Mouse (Mus musculus): ENCODE measurements around the gene Dzip1. TPM values are rescaled to one million over a fixed set of nuclear protein-coding genes. Genes with fewer than 3 reads are reported as not detected.

Dzip1 gene
- polyA plus RNA-seq, 2 experiments, result 1.4 to 1.5 TPM

DNA sequence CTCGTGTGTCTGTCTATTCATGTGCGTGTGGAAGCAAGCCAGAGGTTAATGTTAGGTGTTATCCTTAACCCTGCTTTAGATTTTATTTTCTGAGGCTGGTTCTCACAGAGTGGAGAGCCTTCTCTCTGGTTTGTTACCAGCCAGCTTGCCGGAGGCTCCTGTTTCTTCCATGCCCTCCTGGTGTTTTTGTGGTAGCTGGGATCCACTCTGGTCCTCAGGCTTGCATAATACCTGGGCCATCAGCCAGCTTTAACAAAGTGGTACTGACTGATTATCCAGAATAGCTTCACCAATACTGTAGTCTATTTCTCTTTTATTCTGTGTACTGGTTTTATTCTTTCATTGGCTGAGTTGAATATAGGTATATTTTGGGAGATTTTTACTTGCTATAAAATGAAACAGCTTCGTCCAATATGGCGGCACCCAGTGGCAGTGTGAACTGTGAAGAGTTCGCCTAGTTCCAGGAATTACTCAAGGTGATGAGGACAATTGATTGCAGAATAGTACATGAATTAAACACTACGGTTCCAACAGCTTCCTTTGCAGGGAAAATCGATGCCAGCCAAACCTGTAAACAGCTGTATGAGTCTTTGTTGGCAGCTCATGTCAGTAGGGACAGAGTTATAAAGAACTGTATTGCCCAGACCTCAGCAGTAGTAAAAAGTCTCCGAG is 26.8 kb upstream of the Dzip1 start:
- peaks cover 0 to 2% of the 10 kb centered on the region in 2 experiments; a peak in 2 of 4 replicates for H3K4me1 ChIP-seq (replicated peaks; ENCODE audit: control insufficient read depth in 2 of 2, insufficient read depth in 2 of 2, low read length in 1 of 2)
- no peak overlapping the region for H3K9ac ChIP-seq (replicated peaks)
- TF ChIP-seq CTCF (IDR thresholded peaks at IDR 0.05; ENCODE audit: low read depth) (no peak), EP300 (IDR thresholded peaks at IDR 0.05; ENCODE audit: low read depth) (no peak)
- H3K4me3 ChIP-seq (ENCODE audit: insufficient read depth in 1 of 2, low read depth in 2 of 2, low read length in 2 of 2), result no peak overlapping the region
- H3K4me2 ChIP-seq (ENCODE audit: low read depth), result no peak overlapping the region
- no peak for ATAC-seq (ENCODE audit: insufficient read depth)
- no peaks in the 10 kb centered on the region for H3K27me3 ChIP-seq (ENCODE audit: control insufficient read depth, insufficient read depth, low read length)
- no peak overlapping the region for H3K27ac ChIP-seq
- no peaks in the 10 kb centered on the region for H3K9me3 ChIP-seq (ENCODE audit: control insufficient read depth, low read length)
- H3K36me3 ChIP-seq (replicated peaks; ENCODE audit: control insufficient read depth, insufficient read depth, low read depth), result peaks cover 5% of the 10 kb centered on the region
- DNase-seq (ENCODE audit: low read depth in 3 of 3, low spot score in 3 of 3), result no peak
- 80% methylated on average over 9 of the region's 9 CpGs for whole genome bisulfite sequencing (ENCODE audit: insufficient replicate concordance)

DNA sequence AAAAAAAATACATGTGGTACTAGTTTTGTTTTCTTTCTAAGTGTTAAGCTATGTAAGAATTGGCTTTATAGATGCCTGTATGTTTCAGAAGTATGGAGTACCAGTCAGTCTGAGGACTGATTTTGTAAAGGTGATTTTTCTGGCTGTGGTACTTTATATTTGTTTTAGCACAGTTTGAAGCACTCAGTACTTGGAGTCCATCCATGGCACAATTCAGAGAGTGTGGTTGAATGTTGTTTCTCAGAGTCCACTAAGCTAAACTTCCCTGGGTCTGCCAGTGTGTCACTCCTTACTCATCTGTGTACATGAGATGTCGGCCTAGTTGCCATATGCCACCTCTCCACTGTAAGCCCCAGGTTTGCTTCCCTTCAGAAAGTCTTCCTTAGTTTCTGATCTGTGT is 23.6 kb upstream of the Dzip1 start:
- Histone ChIP-seq H3K27ac (no peak overlapping the region), H3K9me3 (ENCODE audit: control insufficient read depth, low read length) (no peaks in the 10 kb centered on the region), H3K36me3 (replicated peaks; ENCODE audit: control insufficient read depth, insufficient read depth, low read depth) (peaks cover 5% of the 10 kb centered on the region; the same call in 1 of the 2 replicates), H3K4me3 (ENCODE audit: insufficient read depth in 1 of 2, low read depth in 2 of 2, low read length in 2 of 2) (no peak overlapping the region), H3K27me3 (ENCODE audit: control insufficient read depth, insufficient read depth, low read length) (no peaks in the 10 kb centered on the region), H3K4me1 (replicated peaks; ENCODE audit: control insufficient read depth in 2 of 2, insufficient read depth in 2 of 2, low read length in 1 of 2) (peaks cover 0 to 2% of the 10 kb centered on the region in 2 experiments; a peak in 2 of 4 replicates), H3K9ac (replicated peaks) (no peak overlapping the region), H3K4me2 (ENCODE audit: low read depth) (no peak overlapping the region)
- DNase-seq (ENCODE audit: low read depth in 3 of 3, low spot score in 3 of 3) (no peak), ATAC-seq (ENCODE audit: insufficient read depth) (no peak)
- WGBS (ENCODE audit: insufficient replicate concordance), result 56% methylated on average over 1 of the region's 1 CpGs
- no peak for TF ChIP-seq CTCF (IDR thresholded peaks at IDR 0.05; ENCODE audit: low read depth)
- no peak for TF ChIP-seq EP300 (IDR thresholded peaks at IDR 0.05; ENCODE audit: low read depth)

DNA sequence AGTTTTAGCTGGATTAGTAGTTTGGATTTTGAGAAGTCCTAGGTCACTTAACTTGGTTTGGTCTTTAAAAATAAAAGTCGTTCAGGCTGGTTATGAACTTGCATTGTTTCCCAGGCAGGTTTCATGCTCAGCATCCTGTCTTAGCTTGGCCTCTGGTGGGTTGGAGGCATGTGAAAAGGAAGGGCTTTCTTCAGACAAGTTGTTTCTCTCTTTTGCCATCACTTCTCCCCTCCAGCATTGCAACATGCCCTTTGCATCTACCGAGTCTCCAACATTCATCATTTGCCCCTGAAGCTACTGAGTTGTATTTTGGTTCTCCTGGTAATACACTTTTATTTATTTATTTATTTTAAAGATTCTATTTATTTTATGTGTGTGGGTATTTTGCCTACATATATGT is 19.4 kb upstream of the Dzip1 start:
- ATAC-seq (ENCODE audit: insufficient read depth) (no peak), DNase-seq (ENCODE audit: low read depth in 3 of 3, low spot score in 3 of 3) (no peak)
- Histone ChIP-seq H3K9me3 (ENCODE audit: control insufficient read depth, low read length) (no peaks in the 10 kb centered on the region), H3K36me3 (replicated peaks; ENCODE audit: control insufficient read depth, insufficient read depth, low read depth) (no peaks in the 10 kb centered on the region), H3K4me3 (ENCODE audit: insufficient read depth in 1 of 2, low read depth in 2 of 2, low read length in 2 of 2) (no peak overlapping the region), H3K4me2 (ENCODE audit: low read depth) (no peak overlapping the region), H3K27ac (no peak overlapping the region), H3K4me1 (replicated peaks; ENCODE audit: control insufficient read depth in 2 of 2, insufficient read depth in 2 of 2, low read length in 1 of 2) (peaks cover 0 to 4% of the 10 kb centered on the region in 2 experiments; a peak in 2 of 4 replicates), H3K9ac (replicated peaks) (no peak overlapping the region), H3K27me3 (ENCODE audit: control insufficient read depth, insufficient read depth, low read length) (no peaks in the 10 kb centered on the region)
- 65% methylated on average over 2 of the region's 2 CpGs for WGBS (ENCODE audit: insufficient replicate concordance)
- TF ChIP-seq EP300 (IDR thresholded peaks at IDR 0.05; ENCODE audit: low read depth) (no peak), CTCF (IDR thresholded peaks at IDR 0.05; ENCODE audit: low read depth) (no peak)

DNA sequence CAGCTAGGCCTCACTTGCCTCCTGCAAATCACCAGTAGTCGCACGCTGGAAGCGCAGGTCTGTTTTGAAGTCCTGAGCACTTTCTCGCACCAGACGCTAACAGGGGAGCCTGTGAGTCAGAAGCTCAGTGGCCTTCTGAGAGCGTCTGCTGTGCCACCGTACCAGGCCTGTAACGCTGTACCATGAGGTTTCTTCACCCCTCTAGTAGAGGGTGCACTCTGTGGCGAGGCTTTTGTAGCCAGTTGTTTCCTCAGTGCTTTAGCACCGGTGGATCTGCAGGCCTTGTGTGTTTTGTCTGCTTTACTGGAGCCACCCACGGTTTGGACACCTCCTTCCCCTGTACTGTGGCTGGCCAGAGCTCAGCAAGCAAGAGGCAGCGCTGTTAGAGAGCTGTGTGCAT is 16.8 kb upstream of the Dzip1 start:
- DNase-seq (ENCODE audit: low read depth in 3 of 3, low spot score in 3 of 3) (no peak), ATAC-seq (ENCODE audit: insufficient read depth) (no peak)
- Histone ChIP-seq H3K27ac (no peak overlapping the region), H3K4me3 (ENCODE audit: insufficient read depth in 1 of 2, low read depth in 2 of 2, low read length in 2 of 2) (no peak overlapping the region), H3K36me3 (replicated peaks; ENCODE audit: control insufficient read depth, insufficient read depth, low read depth) (no peaks in the 10 kb centered on the region), H3K9me3 (ENCODE audit: control insufficient read depth, low read length) (no peaks in the 10 kb centered on the region), H3K4me1 (replicated peaks; ENCODE audit: control insufficient read depth in 2 of 2, insufficient read depth in 2 of 2, low read length in 1 of 2) (peaks cover 5 to 7% of the 10 kb centered on the region in 2 experiments), H3K4me2 (ENCODE audit: low read depth) (no peak overlapping the region), H3K27me3 (ENCODE audit: control insufficient read depth, insufficient read depth, low read length) (no peaks in the 10 kb centered on the region), H3K9ac (replicated peaks) (no peak overlapping the region)
- TF ChIP-seq CTCF (IDR thresholded peaks at IDR 0.05; ENCODE audit: low read depth), result no peak
- WGBS (ENCODE audit: insufficient replicate concordance), result 72% methylated on average over 12 of the region's 12 CpGs

DNA sequence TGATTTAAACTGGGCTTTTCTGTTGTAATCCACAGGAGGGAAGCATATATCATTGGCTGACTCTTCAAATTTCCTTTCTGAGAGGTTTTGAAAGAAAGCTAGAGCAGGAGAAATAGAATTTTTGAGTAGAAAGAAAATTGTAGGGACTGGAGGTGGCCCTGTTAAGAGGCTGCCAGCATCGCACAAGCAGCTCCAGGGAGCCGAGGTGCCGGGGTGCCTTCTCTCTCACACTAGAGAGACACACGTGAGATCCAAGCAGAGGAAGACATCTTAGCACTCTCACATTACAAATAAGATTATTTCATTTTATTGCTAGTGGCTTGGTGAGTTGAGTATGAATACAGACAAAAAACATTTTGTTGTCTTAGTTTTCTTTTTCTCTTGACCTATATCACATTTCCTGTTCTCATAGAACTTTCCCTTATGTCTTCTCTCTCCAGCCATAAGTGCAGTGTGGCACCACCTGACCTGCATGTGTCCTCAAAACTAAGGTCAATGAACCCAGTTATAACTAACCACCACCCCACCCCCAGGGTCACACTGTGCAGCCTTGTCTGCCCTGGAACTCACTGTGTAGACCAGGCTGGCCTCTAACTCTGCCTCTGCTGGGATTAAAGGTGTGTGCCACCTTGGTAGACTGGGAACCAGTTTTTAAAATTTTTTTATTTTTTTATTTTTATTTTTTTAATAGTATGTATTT is 15.7 kb upstream of the Dzip1 start:
- H3K4me2 ChIP-seq (ENCODE audit: low read depth), result no peak overlapping the region
- no peaks in the 10 kb centered on the region for H3K9me3 ChIP-seq (ENCODE audit: control insufficient read depth, low read length)
- WGBS (ENCODE audit: insufficient replicate concordance), result 85% methylated on average over 4 of the region's 4 CpGs
- TF ChIP-seq CTCF (IDR thresholded peaks at IDR 0.05; ENCODE audit: low read depth) (no peak), EP300 (IDR thresholded peaks at IDR 0.05; ENCODE audit: low read depth) (no peak)
- no peak for DNase-seq (ENCODE audit: low read depth in 3 of 3, low spot score in 3 of 3)
- H3K4me1 ChIP-seq (replicated peaks; ENCODE audit: control insufficient read depth in 2 of 2, insufficient read depth in 2 of 2, low read length in 1 of 2), result peaks cover 7 to 8% of the 10 kb centered on the region in 2 experiments
- ATAC-seq (ENCODE audit: insufficient read depth), result no peak
- no peaks in the 10 kb centered on the region for H3K36me3 ChIP-seq (replicated peaks; ENCODE audit: control insufficient read depth, insufficient read depth, low read depth)
- H3K4me3 ChIP-seq (ENCODE audit: insufficient read depth in 1 of 2, low read depth in 2 of 2, low read length in 2 of 2), result no peak overlapping the region
- H3K9ac ChIP-seq (replicated peaks), result no peak overlapping the region
- H3K27me3 ChIP-seq (ENCODE audit: control insufficient read depth, insufficient read depth, low read length), result no peaks in the 10 kb centered on the region
- H3K27ac ChIP-seq, result no peak overlapping the region
